Mouse (Mus musculus) midbrain, postnatal 0 days (tissue): ENCODE results near the gene Hmgb2. TPM values are rescaled to one million over a fixed set of nuclear protein-coding genes. Genes with fewer than 3 reads are reported as not detected.
A peak's percentile ranks its signal among the peaks of the same experiment; 100 is the strongest.
"Not testable (repeated sequence)": the region's sequence is repeated elsewhere in the genome, so short reads cannot be mapped to it uniquely, and the experiment has no call there.

Experiments used
- ATAC-seq: fragments of 200-750 bp; cut with Nextera tagmentation; 2 replicates; pipeline ENCODE4 v1.8.0; 2017; ENCODE audit warnings: moderate number of reproducible peaks, mild to moderate bottlenecking, moderate TSS enrichment, moderate library complexity; ENCODE audit not compliant: low FRiP score
- DNase-seq: peaks from one replicate; pipeline ENCODE4 v3.0.0-alpha.2; 2015; ENCODE audit warnings: low spot score
- H3K27ac ChIP-seq: fragments of 300-500 bp; sonication (generic); 2 replicates; pipeline ENCODE4 v1.5.1; 2014; ENCODE audit warnings: low read depth, mild to moderate bottlenecking, low read length, mixed read lengths
- H3K27me3 ChIP-seq: fragments of 300-500 bp; sonication (generic); 2 replicates; pipeline ENCODE4 v1.6.1; 2014; ENCODE audit warnings: low read length, control low read depth, mixed read lengths; ENCODE audit not compliant: insufficient read depth
- H3K36me3 ChIP-seq: fragments of 300-500 bp; sonication (generic); 2 replicates; pipeline ENCODE4 v1.6.1; 2014; ENCODE audit warnings: low read length, control low read depth, mixed read lengths; ENCODE audit not compliant: insufficient read depth
- H3K4me1 ChIP-seq: fragments of 300-500 bp; sonication (generic); 2 replicates; pipeline ENCODE4 v1.6.1; 2014; ENCODE audit warnings: mild to moderate bottlenecking, control low read depth, antibody characterized with exemption, low read length, mixed read lengths; ENCODE audit not compliant: insufficient read depth
- H3K4me2 ChIP-seq: fragments of 300-500 bp; sonication (generic); 2 replicates; pipeline ENCODE4 v1.6.1; 2014; ENCODE audit warnings: low read depth, mild to moderate bottlenecking, low read length, mixed read lengths; ENCODE audit not compliant: poor library complexity, severe bottlenecking
- H3K4me3 ChIP-seq: fragments of 300-500 bp; sonication (generic); 2 replicates; pipeline ENCODE4 v1.5.1; 2014; ENCODE audit warnings: low read depth, mild to moderate bottlenecking, low read length, moderate library complexity
- H3K9ac ChIP-seq: fragments of 300-500 bp; sonication (generic); replicated peaks from 2 replicates; pipeline ENCODE4 v1.6.1; 2014; ENCODE audit warnings: mild to moderate bottlenecking, low read length, moderate library complexity, mixed read lengths; ENCODE audit not compliant: poor library complexity, severe bottlenecking
- H3K9me3 ChIP-seq: fragments of 300-500 bp; sonication (generic); 2 replicates; pipeline ENCODE4 v1.6.1; 2016; ENCODE audit warnings: low read length, control low read depth
- CTCF ChIP-seq: IDR thresholded peaks from 2 replicates; pipeline ENCODE4 v1.5.1; 2016; ENCODE audit warnings: antibody characterized with exemption, mild to moderate bottlenecking
- WGBS: fragments of 180-500 bp; shearing (Covaris S2); extraction: QIAGEN DNeasy Blood & Tissue Kit; methylation state at CpG from one replicate; pipeline ENCODE4 v1.1.7; 2014; 5-methylcytosine and 5-hydroxymethylcytosine counted together
- polyA plus RNA-seq: library from polyadenylated mRNA; unstranded; fragments of >200 nt; fragmentation: Nextera tagmentation; extraction: Ambion mirVana; gene quantifications from 2 replicates; pipeline ENCODE4 v1.2.1, GENCODE M21; 2015
- total RNA-seq: library from RNA; depleted of rRNA; stranded (reverse); fragments of >200 nt; gene quantifications from 2 replicates; pipeline ENCODE4 v1.2.3, GENCODE M21; 2014

Gene Hmgb2
- total and polyA plus RNA-seq, 2 experiments from 2014 or later = 11.2 to 50.4 TPM

GRCm38 (mm10) chr8:57503641-57504040 is 8.1 kb upstream of the Hmgb2 start:
- H3K27ac ChIP-seq = no peak overlapping the region
- ATAC-seq (no peak), DNase-seq (peak; percentile 24)
- no peaks in the 10 kb centered on the region for H3K36me3 ChIP-seq
- no peak overlapping the region for H3K9ac ChIP-seq
- no peaks in the 10 kb centered on the region for H3K27me3 ChIP-seq
- WGBS = 58% methylated on average over 5 of the region's 5 CpGs
- H3K4me2 ChIP-seq = no peak overlapping the region
- no peak overlapping the region for H3K4me3 ChIP-seq
- no peaks in the 10 kb centered on the region for H3K4me1 ChIP-seq
- no peaks in the 10 kb centered on the region for H3K9me3 ChIP-seq
- TF ChIP-seq CTCF = peak; percentile 82

GRCm38 (mm10) chr8:57505500-57505899 is 6.2 kb upstream of the Hmgb2 start:
- H3K9ac ChIP-seq, DNase-seq, H3K27ac ChIP-seq, H3K4me2 ChIP-seq, H3K9me3 ChIP-seq, H3K36me3 ChIP-seq, ATAC-seq, H3K27me3 ChIP-seq, H3K4me1 ChIP-seq, H3K4me3 ChIP-seq: not testable (repeated sequence)
- 95% methylated on average over 1 of the region's 1 CpGs for WGBS

GRCm38 (mm10) chr8:57507556-57508063 is 4.1 kb upstream of the Hmgb2 start:
- Histone ChIP-seq H3K4me2 (no peak overlapping the region), H3K4me1 (no peaks in the 10 kb centered on the region), H3K27ac (no peak overlapping the region), H3K9ac (no peak overlapping the region), H3K9me3 (no peaks in the 10 kb centered on the region), H3K27me3 (no peaks in the 10 kb centered on the region), H3K4me3 (no peak overlapping the region), H3K36me3 (no peaks in the 10 kb centered on the region)
- WGBS = 90% methylated on average over 4 of the region's 4 CpGs
- no peak for ATAC-seq
- DNase-seq = no peak
- TF ChIP-seq CTCF = no peak

GRCm38 (mm10) chr8:57508657-57509056 is 3.0 kb upstream of the Hmgb2 start:
- Histone ChIP-seq H3K4me1 (no peaks in the 10 kb centered on the region), H3K27me3 (no peaks in the 10 kb centered on the region), H3K36me3 (no peaks in the 10 kb centered on the region), H3K4me2 (no peak overlapping the region), H3K9ac (no peak overlapping the region), H3K4me3 (no peak overlapping the region), H3K9me3 (no peaks in the 10 kb centered on the region), H3K27ac (no peak overlapping the region)
- TF ChIP-seq CTCF = no peak
- no peak for ATAC-seq
- no peak for DNase-seq
- WGBS = 87% methylated on average over 4 of the region's 4 CpGs

- no peak; the same call in 1 of the 2 replicates for ATAC-seq
- no peak for TF ChIP-seq CTCF
Observed at GRCm38 (mm10) chr8:57510791-57511315, 854 bp upstream of the Hmgb2 start.

GRCm38 (mm10) chr8:57512141-57513056 is 692 bp downstream of the Hmgb2 start:
- Histone ChIP-seq H3K27me3 (no peaks in the 10 kb centered on the region), H3K9me3 (no peaks in the 10 kb centered on the region), H3K4me2 (peak overlapping the region; percentile 87), H3K9ac (peak overlapping the region; percentile 99), H3K4me1 (no peaks in the 10 kb centered on the region), H3K27ac (peak overlapping the region; percentile 100), H3K4me3 (peak overlapping the region; percentile 87), H3K36me3 (no peaks in the 10 kb centered on the region)
- under 1% methylated on average over 39 of the region's 96 CpGs for WGBS
- peak; percentile 42 for DNase-seq
- ATAC-seq = peak; percentile 70
- TF ChIP-seq CTCF = no peak

More at GRCm38 (mm10) chr8:57510791-57511315, 854 bp upstream of the Hmgb2 start:
- Histone ChIP-seq H3K9ac (peak overlapping the region; percentile 64), H3K4me3 (peak overlapping the region; percentile 87), H3K9me3 (no peaks in the 10 kb centered on the region), H3K27ac (no peak overlapping the region), H3K36me3 (no peaks in the 10 kb centered on the region), H3K4me2 (peak overlapping the region; percentile 97), H3K27me3 (no peaks in the 10 kb centered on the region), H3K4me1 (no peaks in the 10 kb centered on the region)
- DNase-seq = no peak
- WGBS = 1% methylated on average over 30 of the region's 31 CpGs

- not testable (repeated sequence) for ATAC-seq, H3K9me3 ChIP-seq
Observed at GRCm38 (mm10) chr8:57513178-57513661, 1.5 kb downstream of the Hmgb2 start.

GRCm38 (mm10) chr8:57516685-57517084 is 5.0 kb downstream of the Hmgb2 start:
- H3K9ac ChIP-seq, H3K36me3 ChIP-seq, ATAC-seq, H3K27me3 ChIP-seq, H3K9me3 ChIP-seq, DNase-seq, H3K4me3 ChIP-seq, H3K4me2 ChIP-seq, H3K27ac ChIP-seq, H3K4me1 ChIP-seq: not testable (repeated sequence)
- 98% methylated on average over 4 of the region's 5 CpGs for WGBS

More at GRCm38 (mm10) chr8:57513178-57513661, 1.5 kb downstream of the Hmgb2 start:
- peak overlapping the region; percentile 87 for H3K4me2 ChIP-seq
- 19% methylated on average over 9 of the region's 10 CpGs for WGBS
- H3K9ac ChIP-seq, H3K36me3 ChIP-seq, DNase-seq, H3K4me1 ChIP-seq, H3K27ac ChIP-seq, H3K27me3 ChIP-seq: not testable (repeated sequence)
- H3K4me3 ChIP-seq = peak overlapping the region; percentile 87
